Mouse (Mus musculus): ENCODE results near the gene Tgif2lx1. TPM values are rescaled to one million over a fixed set of nuclear protein-coding genes. Genes with fewer than 3 reads are reported as not detected.
"Not testable (repeated sequence)": the region's sequence is repeated elsewhere in the genome, so short reads cannot be mapped to it uniquely, and the experiment has no call there.

Gene Tgif2lx1
- not detected in 2 replicates for polyA plus RNA-seq (2012; rRNA removed)

GRCm38 (mm10) chrX:118480637-118481036 lies at the start of gene Tgif2lx1:
TSS of gene Tgif2lx1 (minus strand) at chrX:118480737.
- not testable (repeated sequence) for H3K4me1 ChIP-seq (ENCODE audit: control insufficient read depth, insufficient read depth, low read length); H3K27me3 ChIP-seq (ENCODE audit: control insufficient read depth, insufficient read depth, low read length); DNase-seq; H3K27ac ChIP-seq (ENCODE audit: insufficient read depth, low read length); H3K4me3 ChIP-seq (replicated peaks; ENCODE audit: insufficient read depth, low read depth, low read length)
- no CpG with 5 or more reads among the region's 5 CpGs for WGBS

Other genes starting within 250 kb of the Tgif2lx1 start
- not detected in 2 replicates for gene Tgif2lx2, start 53.5 kb downstream of the Tgif2lx1 start, polyA plus RNA-seq (2012; rRNA removed)

Measured in cerebellum, adult 2 months (tissue).